Mouse (Mus musculus): ENCODE measurements around the gene Rpp38. TPM values are rescaled to one million over a fixed set of nuclear protein-coding genes. Genes with fewer than 3 reads are reported as not detected.
A peak's percentile ranks its signal among the peaks of the same experiment; 100 is the strongest.

Rpp38 gene
- total and polyA plus RNA-seq, 3 experiments = 2.8 to 5.8 (median 4.3) TPM

DNA sequence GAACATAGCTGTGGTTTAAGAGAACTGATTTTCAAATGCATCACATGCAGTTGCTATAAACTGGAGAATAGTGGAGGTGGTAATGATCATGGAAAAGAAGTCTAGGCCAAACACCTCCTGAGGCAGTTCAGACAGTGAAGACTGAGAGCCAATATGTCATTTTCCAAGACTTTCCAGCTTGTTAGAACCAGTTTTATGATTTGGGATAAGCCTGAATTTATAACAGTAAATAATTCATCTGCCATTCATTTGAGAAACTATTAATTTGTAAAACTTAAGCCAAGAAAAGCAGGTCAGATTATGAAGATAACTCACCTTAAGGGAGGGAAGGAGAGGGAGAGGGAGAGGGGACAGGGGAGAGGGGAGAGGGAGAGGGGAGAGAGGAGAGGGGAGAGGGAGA is 20.7 kb upstream of the Rpp38 start:
- no peaks in the 10 kb centered on the region for H3K79me2 ChIP-seq (replicated peaks; ENCODE audit: control insufficient read depth, insufficient read depth, low read length)
- no peaks in the 10 kb centered on the region for H3K27me3 ChIP-seq (ENCODE audit: control insufficient read depth, insufficient read depth, low read length)
- no peak overlapping the region for H3K9ac ChIP-seq (ENCODE audit: low read depth, low read length)
- no peaks in the 10 kb centered on the region for H3K36me3 ChIP-seq (ENCODE audit: control insufficient read depth, insufficient read depth, low read length)
- TF ChIP-seq POLR2A (IDR thresholded peaks at IDR 0.05; ENCODE audit: insufficient read depth, low read depth, low read length) = no peak
- no peak for TF ChIP-seq CTCF (IDR thresholded peaks at IDR 0.05)
- no peak for DNase-seq
- no peak overlapping the region for H3K4me3 ChIP-seq
- intact Hi-C loops (cut with DNase I) = no loop called here
- H3K27ac ChIP-seq = no peak overlapping the region
- H3K4me1 ChIP-seq (ENCODE audit: control insufficient read depth, insufficient read depth, low read length) = no peaks in the 10 kb centered on the region

DNA sequence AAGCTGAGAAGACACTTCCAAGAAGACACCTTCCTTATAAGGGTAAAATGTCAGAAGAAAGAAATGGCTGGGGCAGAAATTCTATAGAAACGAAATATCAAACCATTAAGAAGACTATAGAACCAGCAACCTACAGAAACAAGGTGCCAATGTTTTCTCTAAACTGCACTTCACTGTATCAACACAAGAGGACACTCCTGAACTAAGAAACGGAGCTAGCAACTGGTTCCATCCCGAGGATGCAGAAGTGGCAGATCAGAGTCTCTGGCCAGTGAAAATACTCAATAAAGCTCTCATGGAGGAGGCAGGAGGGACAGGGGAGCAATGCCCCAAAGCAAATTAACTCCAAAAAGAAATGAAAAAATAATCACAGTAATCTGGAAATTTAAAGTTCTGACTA is 16.5 kb upstream of the Rpp38 start:
- Histone ChIP-seq H3K27me3 (ENCODE audit: control insufficient read depth, insufficient read depth, low read length) (no peaks in the 10 kb centered on the region), H3K79me2 (replicated peaks; ENCODE audit: control insufficient read depth, insufficient read depth, low read length) (no peaks in the 10 kb centered on the region), H3K4me3 (no peak overlapping the region), H3K27ac (no peak overlapping the region), H3K4me1 (ENCODE audit: control insufficient read depth, insufficient read depth, low read length) (no peaks in the 10 kb centered on the region), H3K36me3 (ENCODE audit: control insufficient read depth, insufficient read depth, low read length) (no peaks in the 10 kb centered on the region), H3K9ac (ENCODE audit: low read depth, low read length) (no peak overlapping the region)
- 20% methylated on average over 3 of the region's 3 CpGs for WGBS
- peak; percentile 80 for TF ChIP-seq CTCF (IDR thresholded peaks at IDR 0.05)
- TF ChIP-seq EP300 (IDR thresholded peaks at IDR 0.05; ENCODE audit: insufficient read depth, low read depth, low read length) = no peak
- no peak for TF ChIP-seq POLR2A (IDR thresholded peaks at IDR 0.05; ENCODE audit: insufficient read depth, low read depth, low read length)
- DNase-seq = no peak
- intact Hi-C loops (cut with DNase I) = loop anchor here (2.0 to 10.0 kb wide), 3 partner anchors 198 to 446 kb away; no protein-coding TSS in a partner anchor

GRCm38 (mm10) chr2:3348422-3348821 is 16.0 kb upstream of the Rpp38 start:
- Histone ChIP-seq H3K4me3 (no peak overlapping the region), H3K27ac (no peak overlapping the region), H3K9ac (ENCODE audit: low read depth, low read length) (no peak overlapping the region), H3K36me3 (ENCODE audit: control insufficient read depth, insufficient read depth, low read length) (no peaks in the 10 kb centered on the region), H3K79me2 (replicated peaks; ENCODE audit: control insufficient read depth, insufficient read depth, low read length) (no peaks in the 10 kb centered on the region), H3K4me1 (ENCODE audit: control insufficient read depth, insufficient read depth, low read length) (no peaks in the 10 kb centered on the region), H3K27me3 (ENCODE audit: control insufficient read depth, insufficient read depth, low read length) (peaks cover 3% of the 10 kb centered on the region; the same call in 1 of the 2 replicates)
- intact Hi-C loops (cut with DNase I) = loop anchor here (2.0 to 10.0 kb wide), 3 partner anchors 199 to 446 kb away; no protein-coding TSS in a partner anchor
- no peak for DNase-seq
- 70% methylated on average over 4 of the region's 4 CpGs for WGBS
- TF ChIP-seq CTCF (IDR thresholded peaks at IDR 0.05) (no peak), EP300 (IDR thresholded peaks at IDR 0.05; ENCODE audit: insufficient read depth, low read depth, low read length) (no peak), POLR2A (IDR thresholded peaks at IDR 0.05; ENCODE audit: insufficient read depth, low read depth, low read length) (no peak)

DNA sequence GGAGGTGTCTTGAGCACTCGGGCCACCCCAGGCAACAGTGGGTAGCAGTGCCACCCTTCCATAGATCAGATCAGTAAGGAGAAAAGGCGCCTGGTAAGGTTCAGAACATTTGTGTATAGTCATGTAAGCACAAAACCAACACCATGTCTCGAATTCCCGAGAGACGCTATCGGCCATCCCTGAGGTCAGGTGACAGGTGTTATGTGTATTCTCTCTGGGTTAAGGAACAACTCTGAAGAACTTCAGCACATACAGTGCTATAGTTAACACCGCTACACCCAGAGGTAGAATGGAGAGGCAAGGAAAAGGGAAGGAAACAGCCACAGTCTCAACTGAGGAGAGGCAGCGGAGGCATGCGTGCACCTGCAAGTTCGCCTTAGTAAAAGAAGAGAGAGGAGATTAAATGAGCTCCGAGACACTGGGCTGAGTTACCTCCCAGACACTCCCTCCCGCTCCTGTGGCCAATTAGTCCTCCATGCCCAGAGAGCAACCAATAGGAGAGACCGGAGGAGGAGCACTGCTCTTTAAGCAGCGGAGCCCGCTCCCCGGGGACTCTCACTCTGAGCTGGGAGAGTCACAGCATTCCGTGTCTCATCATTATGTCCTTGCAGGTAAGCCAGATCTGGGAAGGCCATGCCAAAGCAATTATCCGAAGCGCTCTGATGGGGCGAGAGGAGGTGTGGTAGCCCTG is 3.3 kb upstream of the Rpp38 start, which contains the start of gene Acbd7:
Gene Acbd7, plus strand, starts transcription at position 558 of the 691 bp plus-strand sequence.
- H3K36me3 ChIP-seq (ENCODE audit: control insufficient read depth, insufficient read depth, low read length) = no peaks in the 10 kb centered on the region; the same call in 1 of the 2 replicates
- H3K4me1 ChIP-seq (ENCODE audit: control insufficient read depth, insufficient read depth, low read length) = peaks cover 2% of the 10 kb centered on the region; the same call in 1 of the 2 replicates
- H3K79me2 ChIP-seq (replicated peaks; ENCODE audit: control insufficient read depth, insufficient read depth, low read length) = no peaks in the 10 kb centered on the region; the same call in 1 of the 2 replicates
- TF ChIP-seq EP300 (IDR thresholded peaks at IDR 0.05; ENCODE audit: insufficient read depth, low read depth, low read length) = no peak
- TF ChIP-seq POLR2A (IDR thresholded peaks at IDR 0.05; ENCODE audit: insufficient read depth, low read depth, low read length) = no peak
- TF ChIP-seq CTCF (IDR thresholded peaks at IDR 0.05) = no peak
- peak; percentile 27 to 41 for DNase-seq
- no peak within 1 kb of the TSS for H3K27ac ChIP-seq
- peak within 1 kb of the TSS; percentile 34 for H3K4me3 ChIP-seq
- no peaks in the 10 kb centered on the region; the same call in 1 of the 2 replicates for H3K27me3 ChIP-seq (ENCODE audit: control insufficient read depth, insufficient read depth, low read length)
- intact Hi-C loops (cut with DNase I) = no loop called here
- 5% methylated on average over 20 of the region's 20 CpGs for WGBS
- H3K9ac ChIP-seq (ENCODE audit: low read depth, low read length) = no peak within 1 kb of the TSS

- intact Hi-C loops (cut with DNase I) = loop anchor here (5.0 kb wide), 3 partner anchors 89 to 216 kb away; partner anchors contain the start of genes Dclre1c and Meig1
- H3K4me3 ChIP-seq = no peak overlapping the region
- no peak for TF ChIP-seq EP300 (IDR thresholded peaks at IDR 0.05; ENCODE audit: insufficient read depth, low read depth, low read length)
- no peak for TF ChIP-seq CTCF (IDR thresholded peaks at IDR 0.05)
- no peak for TF ChIP-seq POLR2A (IDR thresholded peaks at IDR 0.05; ENCODE audit: insufficient read depth, low read depth, low read length)
These were observed 1.3 kb upstream of the Rpp38 start for GRCm38 (mm10) chr2:3333761-3334160.

GRCm38 (mm10) chr2:3332056-3332455 is 387 bp downstream of the Rpp38 start:
- Histone ChIP-seq H3K4me1 (ENCODE audit: control insufficient read depth, insufficient read depth, low read length) (peaks cover 2% of the 10 kb centered on the region; the same call in 1 of the 2 replicates), H3K27me3 (ENCODE audit: control insufficient read depth, insufficient read depth, low read length) (no peaks in the 10 kb centered on the region), H3K9ac (ENCODE audit: low read depth, low read length) (peak overlapping the region; percentile 78), H3K79me2 (replicated peaks; ENCODE audit: control insufficient read depth, insufficient read depth, low read length) (no peaks in the 10 kb centered on the region), H3K36me3 (ENCODE audit: control insufficient read depth, insufficient read depth, low read length) (no peaks in the 10 kb centered on the region; the same call in 1 of the 2 replicates), H3K27ac (peak overlapping the region; percentile 75), H3K4me3 (peak overlapping the region; percentile 72)
- no peak for DNase-seq
- WGBS = under 1% methylated on average over 21 of the region's 21 CpGs
- TF ChIP-seq EP300 (IDR thresholded peaks at IDR 0.05; ENCODE audit: insufficient read depth, low read depth, low read length) (no peak), POLR2A (IDR thresholded peaks at IDR 0.05; ENCODE audit: insufficient read depth, low read depth, low read length) (no peak), CTCF (IDR thresholded peaks at IDR 0.05) (no peak)
- intact Hi-C loops (cut with DNase I) = loop anchor here (1.0 to 5.0 kb wide), 4 partner anchors 47 to 215 kb away; partner anchors contain the start of genes Dclre1c and Meig1

More at GRCm38 (mm10) chr2:3333761-3334160, 1.3 kb upstream of the Rpp38 start:
- Histone ChIP-seq H3K9ac (ENCODE audit: low read depth, low read length) (no peak overlapping the region), H3K36me3 (ENCODE audit: control insufficient read depth, insufficient read depth, low read length) (no peaks in the 10 kb centered on the region; the same call in 1 of the 2 replicates), H3K79me2 (replicated peaks; ENCODE audit: control insufficient read depth, insufficient read depth, low read length) (no peaks in the 10 kb centered on the region; the same call in 1 of the 2 replicates), H3K27me3 (ENCODE audit: control insufficient read depth, insufficient read depth, low read length) (no peaks in the 10 kb centered on the region; the same call in 1 of the 2 replicates), H3K4me1 (ENCODE audit: control insufficient read depth, insufficient read depth, low read length) (peaks cover 2% of the 10 kb centered on the region; the same call in 1 of the 2 replicates), H3K27ac (no peak overlapping the region)
- DNase-seq = no peak
- WGBS = 91% methylated on average over 12 of the region's 12 CpGs

All from heart, adult 2 months (tissue).